Mouse (Mus musculus) retina, postnatal 7 days (tissue): ENCODE data around the gene Cnga4.
A peak's percentile ranks its signal among the peaks of the same experiment; 100 is the strongest.
"Not testable (repeated sequence)": the region's sequence is repeated elsewhere in the genome, so short reads cannot be mapped to it uniquely, and the experiment has no call there.

Experiments
- DNase-seq: peaks from one replicate; pipeline ENCODE4 v3.0.0-alpha.2; 2012; ENCODE audit warnings: low read depth, low spot score

The Cnga4 gene

GRCm38 (mm10) chr7:105404268-105404667 is at the start of gene Cnga4:
TSS of gene Cnga4 (plus strand) at chr7:105404568.
- no peak for DNase-seq

- DNase-seq: not testable (repeated sequence)
Measured at GRCm38 (mm10) chr7:105356064-105356463, 48.3 kb upstream of the Cnga4 start.

GRCm38 (mm10) chr7:105356487-105356886 is 47.9 kb upstream of the Cnga4 start:
- not testable (repeated sequence) for DNase-seq

GRCm38 (mm10) chr7:105361713-105362112 is 42.7 kb upstream of the Cnga4 start:
- no peak for DNase-seq

- DNase-seq: no peak
Measured at GRCm38 (mm10) chr7:105367268-105367667, 37.1 kb upstream of the Cnga4 start.

GRCm38 (mm10) chr7:105367930-105368329 is 36.4 kb upstream of the Cnga4 start, which contains the start of gene Olfr692:
TSS of gene Olfr692 (plus strand) at chr7:105368230.
- DNase-seq: no peak

- DNase-seq: no peak
Measured at GRCm38 (mm10) chr7:105368521-105368920, 35.8 kb upstream of the Cnga4 start.

- no peak for DNase-seq
Measured at GRCm38 (mm10) chr7:105372912-105373311, 31.5 kb upstream of the Cnga4 start.

- no peak for DNase-seq
Measured at GRCm38 (mm10) chr7:105373509-105373908, 30.9 kb upstream of the Cnga4 start.

GRCm38 (mm10) chr7:105373976-105374375 is 30.4 kb upstream of the Cnga4 start:
- no peak for DNase-seq

GRCm38 (mm10) chr7:105374866-105375265 is 29.5 kb upstream of the Cnga4 start, which contains the start of gene Gm5901:
TSS of gene Gm5901 (plus strand) at chr7:105375038.
- DNase-seq: no peak

GRCm38 (mm10) chr7:105380329-105380728 is 24.0 kb upstream of the Cnga4 start:
- no peak for DNase-seq

GRCm38 (mm10) chr7:105387696-105388095 is 16.7 kb upstream of the Cnga4 start:
- no peak for DNase-seq

GRCm38 (mm10) chr7:105390236-105390635 is 14.1 kb upstream of the Cnga4 start:
- no peak for DNase-seq

- no peak for DNase-seq
Measured at GRCm38 (mm10) chr7:105394606-105395005, 9.8 kb upstream of the Cnga4 start.

GRCm38 (mm10) chr7:105395131-105395820 is 9.1 kb upstream of the Cnga4 start:
- no peak for DNase-seq

GRCm38 (mm10) chr7:105396126-105396525 is 8.2 kb upstream of the Cnga4 start:
- no peak for DNase-seq

GRCm38 (mm10) chr7:105399058-105399934 is 5.1 kb upstream of the Cnga4 start:
- DNase-seq: no peak

GRCm38 (mm10) chr7:105399935-105400624 is 4.3 kb upstream of the Cnga4 start, which contains the start of gene Fam160a2:
TSS of gene Fam160a2 (minus strand) at chr7:105400054.
- DNase-seq: peak; percentile 100

GRCm38 (mm10) chr7:105406322-105406721 is 2.0 kb downstream of the Cnga4 start:
- DNase-seq: no peak

GRCm38 (mm10) chr7:105411874-105412632 is 7.7 kb downstream of the Cnga4 start:
- DNase-seq: peak; percentile 57
